Mouse (Mus musculus): ENCODE measurements at regions not wholly inside any gene's neighbourhood (a gene's known extent, or its start where the extent isn't known, plus 50 kb on each side); places are given as distances from the start of the nearest gene placed in this dataset.

- TF ChIP-seq HCFC1 (IDR thresholded peaks at IDR 0.05; ENCODE audit: low read depth, low read length) (no peak), IRF4 (IDR thresholded peaks at IDR 0.05; ENCODE audit: low read depth, low read length) (no peak), CHD2 (IDR thresholded peaks at IDR 0.05; ENCODE audit: low read length) (no peak), MYC (IDR thresholded peaks at IDR 0.05; ENCODE audit: low read depth, low read length) (no peak), JUND (conservative IDR thresholded peaks at IDR 0.05; ENCODE audit: low read depth, low read length) (no peak), RCOR1 (conservative IDR thresholded peaks at IDR 0.05; ENCODE audit: low read depth, low read length) (no peak), ZC3H11A (IDR thresholded peaks at IDR 0.05; ENCODE audit: low read depth, low read length) (no peak), CTCF (conservative IDR thresholded peaks at IDR 0.05 in 1 of 2, IDR thresholded peaks at IDR 0.05 in 1 of 2; ENCODE audit: low read depth in 2 of 2, low read length in 2 of 2) (no peak), ETS1 (conservative IDR thresholded peaks at IDR 0.05; ENCODE audit: low read depth, low read length) (no peak), GABPA (IDR thresholded peaks at IDR 0.05; ENCODE audit: insufficient replicate concordance, low read depth, low read length) (no peak), ZNF384 (IDR thresholded peaks at IDR 0.05; ENCODE audit: low read depth, low read length) (no peak), BHLHE40 (IDR thresholded peaks at IDR 0.05; ENCODE audit: low read depth, low read length) (no peak), TBP (conservative IDR thresholded peaks at IDR 0.05; ENCODE audit: low read depth, low read length) (no peak), E2F4 (IDR thresholded peaks at IDR 0.05; ENCODE audit: insufficient replicate concordance, low read depth, low read length) (no peak), KAT2A (IDR thresholded peaks at IDR 0.05; ENCODE audit: insufficient replicate concordance, low read length) (no peak), ZMIZ1 (IDR thresholded peaks at IDR 0.05; ENCODE audit: low read depth, low read length) (no peak), SIN3A (IDR thresholded peaks at IDR 0.05; ENCODE audit: low read length) (no peak), USF1 (IDR thresholded peaks at IDR 0.05; ENCODE audit: low read depth, low read length) (no peak)
Measured at GRCm38 (mm10) chr2:171364621-171365020, 633.0 kb downstream of the Dok5 start.

GRCm38 (mm10) chr2:171363381-171363780 is 631.8 kb downstream of the Dok5 start:
- Histone ChIP-seq H3K4me3 (replicated peaks in 1 of 3; ENCODE audit: low read depth in 2 of 3, low read length in 2 of 3, poor library complexity in 1 of 3) (no peak overlapping the region), H3K27me3 (replicated peaks) (no peaks in the 10 kb centered on the region), H3K27ac (ENCODE audit: insufficient read depth, low read depth) (no peak overlapping the region), H3K36me3 (replicated peaks in 1 of 2; ENCODE audit: control insufficient read depth in 1 of 2, insufficient read depth in 1 of 2, low read length in 1 of 2) (no peaks in the 10 kb centered on the region), H3K9me3 (replicated peaks; ENCODE audit: low read length) (peaks cover 80% of the 10 kb centered on the region), H3K4me2 (ENCODE audit: insufficient read depth, low read depth, poor library complexity, severe bottlenecking) (no peak overlapping the region), H3K9ac (ENCODE audit: insufficient read depth, low read depth) (no peak overlapping the region), H3K79me2 (replicated peaks; ENCODE audit: control insufficient read depth, extremely low read depth, insufficient read depth, poor library complexity, severe bottlenecking) (no peaks in the 10 kb centered on the region), H3K4me1 (ENCODE audit: control insufficient read depth in 1 of 2, insufficient read depth in 2 of 2) (no peaks in the 10 kb centered on the region)
- dilution Hi-C loops (cut with MboI; ENCODE audit: extremely low pct_ligation_motif_present, extremely low pct_unique_long_range_greater_than_20kb, low sequenced_read_pairs) (no loop called here), in situ Hi-C loops (cut with MboI; ENCODE audit: low pct_ligation_motif_present, low pct_unique_long_range_greater_than_20kb, low sequenced_read_pairs) (no loop called here)
- TF ChIP-seq MYC (IDR thresholded peaks at IDR 0.05; ENCODE audit: low read depth, low read length) (no peak), NELFE (IDR thresholded peaks at IDR 0.05; ENCODE audit: low read depth, low read length) (no peak), CHD2 (IDR thresholded peaks at IDR 0.05; ENCODE audit: low read length) (no peak), ZNF384 (IDR thresholded peaks at IDR 0.05; ENCODE audit: low read depth, low read length) (no peak)
- no peak for DNase-seq (ENCODE audit: extremely low read depth)

More at GRCm38 (mm10) chr2:171364621-171365020, 633.0 kb downstream of the Dok5 start:
- Histone ChIP-seq H3K4me3 (replicated peaks in 1 of 3; ENCODE audit: low read depth in 2 of 3, low read length in 2 of 3, poor library complexity in 1 of 3) (no peak overlapping the region), H3K9me3 (replicated peaks; ENCODE audit: low read length) (peaks cover 85% of the 10 kb centered on the region), H3K27me3 (replicated peaks) (no peaks in the 10 kb centered on the region), H3K79me2 (replicated peaks; ENCODE audit: control insufficient read depth, extremely low read depth, insufficient read depth, poor library complexity, severe bottlenecking) (no peaks in the 10 kb centered on the region), H3K4me1 (ENCODE audit: control insufficient read depth in 1 of 2, insufficient read depth in 2 of 2) (no peaks in the 10 kb centered on the region), H3K27ac (ENCODE audit: insufficient read depth, low read depth) (no peak overlapping the region), H3K9ac (ENCODE audit: insufficient read depth, low read depth) (no peak overlapping the region), H3K4me2 (ENCODE audit: insufficient read depth, low read depth, poor library complexity, severe bottlenecking) (no peak overlapping the region), H3K36me3 (replicated peaks in 1 of 2; ENCODE audit: control insufficient read depth in 1 of 2, insufficient read depth in 1 of 2, low read length in 1 of 2) (no peaks in the 10 kb centered on the region)
- in situ Hi-C loops (cut with MboI; ENCODE audit: low pct_ligation_motif_present, low pct_unique_long_range_greater_than_20kb, low sequenced_read_pairs) = no loop called here
- DNase-seq (ENCODE audit: extremely low read depth) = no peak
- dilution Hi-C loops (cut with MboI; ENCODE audit: extremely low pct_ligation_motif_present, extremely low pct_unique_long_range_greater_than_20kb, low sequenced_read_pairs) = no loop called here

Measured in CH12.LX (cell line).